Mouse (Mus musculus): ENCODE measurements around the gene Dkk3. TPM values are rescaled to one million over a fixed set of nuclear protein-coding genes. Genes with fewer than 3 reads are reported as not detected.
A peak's percentile ranks its signal among the peaks of the same experiment; 100 is the strongest.

Gene Dkk3
- 7.3 and 7.5 TPM in 2 replicates for polyA plus RNA-seq (2016; fragmentation: Nextera tagmentation; extraction: Ambion mirVana)

DNA sequence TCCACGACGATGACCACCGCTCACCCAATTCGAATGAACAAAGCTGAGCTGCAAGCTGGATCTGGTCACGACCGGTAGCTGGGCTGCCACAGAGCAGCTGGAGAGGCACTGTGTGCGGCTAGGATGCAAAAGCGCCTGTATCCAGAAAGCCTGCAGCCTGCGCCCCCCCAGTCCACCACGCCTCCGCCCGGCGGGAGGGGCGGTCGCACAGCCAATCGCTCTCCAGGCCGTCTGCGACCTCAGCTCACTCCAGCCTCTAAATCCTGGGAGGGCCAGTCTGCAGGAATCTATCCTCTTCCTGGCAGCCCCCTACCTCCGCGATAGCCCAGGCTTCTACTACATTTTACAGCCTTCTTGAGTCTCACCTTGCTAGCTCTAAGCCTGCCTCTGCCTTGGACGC is at the start of gene Dkk3:
Dkk3 (minus strand) TSS at position 116 of the 400 bp plus-strand sequence.
- H3K36me3 ChIP-seq = no peaks in the 10 kb centered on the region
- no peak within 1 kb of the TSS for H3K27ac ChIP-seq
- 0 out of 2 replicates have a peak within 1 kb of the TSS, but pooled peaks have one; percentile 1 for H3K9ac ChIP-seq
- H3K4me1 ChIP-seq = peaks cover 4% of the 10 kb centered on the region; the same call in 1 of the 2 replicates
- peak; percentile 23; the same call in 1 of the 2 replicates for ATAC-seq
- no peaks in the 10 kb centered on the region for H3K9me3 ChIP-seq (replicated peaks)
- WGBS (ENCODE audit: insufficient replicate concordance) = 5% methylated on average over 21 of the region's 21 CpGs
- H3K4me3 ChIP-seq = peak within 1 kb of the TSS; percentile 38
- peak within 1 kb of the TSS; percentile 41 for H3K4me2 ChIP-seq
- H3K27me3 ChIP-seq (replicated peaks) = peaks cover 51% of the 10 kb centered on the region

GRCm38 (mm10) chr7:112207717-112208116 is 48.9 kb upstream of the Dkk3 start:
- H3K9me3 ChIP-seq (replicated peaks) = no peaks in the 10 kb centered on the region
- no peaks in the 10 kb centered on the region for H3K36me3 ChIP-seq
- no peak overlapping the region for H3K4me3 ChIP-seq
- H3K4me2 ChIP-seq = no peak overlapping the region
- no peak for ATAC-seq
- H3K9ac ChIP-seq = no peak overlapping the region
- peaks cover 10% of the 10 kb centered on the region; the same call in 1 of the 2 replicates for H3K4me1 ChIP-seq
- H3K27me3 ChIP-seq (replicated peaks) = no peaks in the 10 kb centered on the region
- 78% methylated on average over 6 of the region's 6 CpGs for whole genome bisulfite sequencing (ENCODE audit: insufficient replicate concordance)
- H3K27ac ChIP-seq = no peak overlapping the region

DNA sequence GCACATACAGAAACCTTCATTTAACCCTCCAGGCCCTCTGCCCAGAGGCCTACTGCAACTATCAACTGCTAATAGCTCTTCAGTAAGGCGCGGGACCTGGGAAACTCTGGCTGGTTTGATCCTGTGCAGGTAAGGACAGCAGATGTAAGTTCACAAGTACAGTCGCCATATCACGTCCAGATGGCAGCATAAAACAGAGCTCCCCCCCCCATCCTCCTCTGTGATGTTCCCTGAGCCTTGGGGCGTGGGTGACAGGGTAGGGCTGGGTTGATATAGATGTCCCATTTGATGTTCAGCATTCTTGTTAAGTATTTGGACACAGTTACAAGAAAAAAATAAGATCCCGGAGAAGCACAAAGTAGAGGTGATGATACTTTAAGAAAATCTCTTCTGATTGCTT is 46.7 kb upstream of the Dkk3 start:
- Histone ChIP-seq H3K36me3 (no peaks in the 10 kb centered on the region), H3K4me3 (no peak overlapping the region), H3K9ac (no peak overlapping the region), H3K9me3 (replicated peaks) (no peaks in the 10 kb centered on the region), H3K27ac (no peak overlapping the region), H3K4me1 (peaks cover 10% of the 10 kb centered on the region; the same call in 1 of the 2 replicates), H3K27me3 (replicated peaks) (no peaks in the 10 kb centered on the region), H3K4me2 (no peak overlapping the region)
- ATAC-seq = no peak
- 70% methylated on average over 6 of the region's 6 CpGs for WGBS (ENCODE audit: insufficient replicate concordance)

GRCm38 (mm10) chr7:112204380-112204963 is 45.6 kb upstream of the Dkk3 start:
- no peaks in the 10 kb centered on the region for H3K36me3 ChIP-seq
- H3K9me3 ChIP-seq (replicated peaks) = no peaks in the 10 kb centered on the region
- 37% methylated on average over 6 of the region's 6 CpGs for WGBS (ENCODE audit: insufficient replicate concordance)
- no peak overlapping the region for H3K4me2 ChIP-seq
- no peak overlapping the region for H3K9ac ChIP-seq
- H3K4me1 ChIP-seq = peaks cover 10% of the 10 kb centered on the region; the same call in 1 of the 2 replicates
- H3K4me3 ChIP-seq = no peak overlapping the region
- H3K27me3 ChIP-seq (replicated peaks) = no peaks in the 10 kb centered on the region
- H3K27ac ChIP-seq = no peak overlapping the region; the same call in 1 of the 2 replicates
- ATAC-seq = no peak

DNA sequence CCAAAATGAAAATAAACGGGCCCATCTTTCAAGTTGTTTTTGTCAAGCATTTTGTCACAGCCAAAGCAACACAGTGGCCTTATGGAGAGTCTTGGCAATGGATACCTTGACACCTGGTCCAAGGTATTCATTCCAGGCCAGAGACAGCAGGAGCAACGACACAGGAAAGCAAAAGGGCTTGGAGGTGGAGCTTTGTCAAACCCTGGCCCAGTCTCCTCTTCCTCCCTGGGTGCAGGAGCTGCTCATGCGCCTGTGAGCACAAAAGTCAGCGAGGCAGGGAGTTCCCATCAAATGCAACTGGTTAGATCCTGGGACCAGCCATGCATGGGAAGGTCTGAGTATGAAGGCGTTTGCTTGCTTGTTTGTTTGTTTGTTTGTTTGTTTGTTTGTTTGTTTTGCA is 45.1 kb upstream of the Dkk3 start:
- H3K36me3 ChIP-seq = no peaks in the 10 kb centered on the region
- H3K9ac ChIP-seq = no peak overlapping the region
- H3K27me3 ChIP-seq (replicated peaks) = no peaks in the 10 kb centered on the region
- WGBS (ENCODE audit: insufficient replicate concordance) = 50% methylated on average over 5 of the region's 5 CpGs
- H3K27ac ChIP-seq = no peak overlapping the region
- H3K4me1 ChIP-seq = peaks cover 8% of the 10 kb centered on the region; the same call in 1 of the 2 replicates
- no peak for ATAC-seq
- no peak overlapping the region for H3K4me2 ChIP-seq
- H3K9me3 ChIP-seq (replicated peaks) = no peaks in the 10 kb centered on the region
- H3K4me3 ChIP-seq = no peak overlapping the region

- no peak for ATAC-seq
- 67% methylated on average over 5 of the region's 5 CpGs for WGBS (ENCODE audit: insufficient replicate concordance)
Measured at GRCm38 (mm10) chr7:112202843-112203242, 44.0 kb upstream of the Dkk3 start.

GRCm38 (mm10) chr7:112202194-112202593 is 43.3 kb upstream of the Dkk3 start:
- H3K27ac ChIP-seq = no peak overlapping the region
- H3K4me2 ChIP-seq = no peak overlapping the region
- no peaks in the 10 kb centered on the region for H3K27me3 ChIP-seq (replicated peaks)
- WGBS (ENCODE audit: insufficient replicate concordance) = 40% methylated on average over 4 of the region's 4 CpGs
- H3K36me3 ChIP-seq = no peaks in the 10 kb centered on the region
- no peak overlapping the region for H3K9ac ChIP-seq
- ATAC-seq = peak; percentile 51; the same call in 1 of the 2 replicates
- H3K9me3 ChIP-seq (replicated peaks) = no peaks in the 10 kb centered on the region
- H3K4me3 ChIP-seq = no peak overlapping the region
- H3K4me1 ChIP-seq = no peaks in the 10 kb centered on the region

More at GRCm38 (mm10) chr7:112202843-112203242, 44.0 kb upstream of the Dkk3 start:
- Histone ChIP-seq H3K4me3 (no peak overlapping the region), H3K9me3 (replicated peaks) (no peaks in the 10 kb centered on the region), H3K9ac (no peak overlapping the region), H3K4me2 (no peak overlapping the region), H3K27ac (no peak overlapping the region), H3K36me3 (no peaks in the 10 kb centered on the region), H3K27me3 (replicated peaks) (no peaks in the 10 kb centered on the region), H3K4me1 (no peaks in the 10 kb centered on the region)

- no peaks in the 10 kb centered on the region for H3K9me3 ChIP-seq (replicated peaks)
- H3K4me3 ChIP-seq = no peak overlapping the region
- no peak overlapping the region for H3K4me2 ChIP-seq
- no peaks in the 10 kb centered on the region for H3K36me3 ChIP-seq
- H3K4me1 ChIP-seq = no peaks in the 10 kb centered on the region
- H3K27me3 ChIP-seq (replicated peaks) = no peaks in the 10 kb centered on the region
- H3K27ac ChIP-seq = no peak overlapping the region
- no peak for ATAC-seq
- no peak overlapping the region for H3K9ac ChIP-seq
- WGBS (ENCODE audit: insufficient replicate concordance) = 34% methylated on average over 4 of the region's 4 CpGs
Measured at GRCm38 (mm10) chr7:112200761-112201160, 41.9 kb upstream of the Dkk3 start.

GRCm38 (mm10) chr7:112199343-112199742 is 40.5 kb upstream of the Dkk3 start:
- Histone ChIP-seq H3K4me1 (no peaks in the 10 kb centered on the region), H3K4me2 (no peak overlapping the region), H3K9me3 (replicated peaks) (no peaks in the 10 kb centered on the region), H3K9ac (no peak overlapping the region), H3K27me3 (replicated peaks) (no peaks in the 10 kb centered on the region), H3K4me3 (no peak overlapping the region), H3K27ac (no peak overlapping the region), H3K36me3 (no peaks in the 10 kb centered on the region)
- ATAC-seq = no peak
- WGBS (ENCODE audit: insufficient replicate concordance) = 54% methylated on average over 3 of the region's 3 CpGs

DNA sequence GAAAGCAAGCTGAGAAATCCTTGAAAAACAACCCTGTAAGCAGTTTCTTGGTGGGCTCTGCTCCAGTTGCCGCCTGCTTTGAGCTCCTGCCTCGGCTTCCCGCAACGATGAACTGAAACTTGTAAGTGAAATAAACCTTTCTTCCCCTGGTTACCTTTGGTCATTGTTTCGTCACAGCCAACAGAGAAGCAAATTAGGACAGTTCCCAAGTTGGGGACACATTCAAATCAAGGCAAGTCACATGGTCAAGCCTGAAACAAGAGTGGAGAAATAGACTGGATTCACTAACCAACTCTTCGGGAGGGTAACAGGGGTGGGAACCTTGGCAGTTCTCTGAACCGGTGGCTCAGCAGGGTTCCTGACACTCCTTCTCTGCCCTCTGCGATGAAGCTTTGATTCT is 38.6 kb upstream of the Dkk3 start:
- Histone ChIP-seq H3K27ac (no peak overlapping the region), H3K4me2 (no peak overlapping the region), H3K36me3 (no peaks in the 10 kb centered on the region), H3K27me3 (replicated peaks) (no peaks in the 10 kb centered on the region), H3K4me1 (no peaks in the 10 kb centered on the region), H3K9ac (no peak overlapping the region), H3K4me3 (no peak overlapping the region), H3K9me3 (replicated peaks) (no peaks in the 10 kb centered on the region)
- WGBS (ENCODE audit: insufficient replicate concordance) = 69% methylated on average over 8 of the region's 8 CpGs
- ATAC-seq = no peak

- Histone ChIP-seq H3K27me3 (replicated peaks) (no peaks in the 10 kb centered on the region), H3K4me2 (no peak overlapping the region), H3K9ac (no peak overlapping the region), H3K9me3 (replicated peaks) (no peaks in the 10 kb centered on the region), H3K27ac (no peak overlapping the region), H3K4me3 (no peak overlapping the region), H3K4me1 (no peaks in the 10 kb centered on the region), H3K36me3 (no peaks in the 10 kb centered on the region)
- WGBS (ENCODE audit: insufficient replicate concordance) = 66% methylated on average over 5 of the region's 5 CpGs
- no peak for ATAC-seq
Measured at GRCm38 (mm10) chr7:112194286-112194685, 35.4 kb upstream of the Dkk3 start.

GRCm38 (mm10) chr7:112192778-112193177 is 33.9 kb upstream of the Dkk3 start:
- no peak overlapping the region for H3K4me2 ChIP-seq
- WGBS (ENCODE audit: insufficient replicate concordance) = 67% methylated on average over 5 of the region's 5 CpGs
- no peaks in the 10 kb centered on the region for H3K4me1 ChIP-seq
- no peak for ATAC-seq
- H3K36me3 ChIP-seq = no peaks in the 10 kb centered on the region
- no peaks in the 10 kb centered on the region for H3K9me3 ChIP-seq (replicated peaks)
- H3K27me3 ChIP-seq (replicated peaks) = no peaks in the 10 kb centered on the region
- H3K27ac ChIP-seq = no peak overlapping the region
- no peak overlapping the region for H3K9ac ChIP-seq
- no peak overlapping the region for H3K4me3 ChIP-seq

- no peaks in the 10 kb centered on the region for H3K4me1 ChIP-seq
- H3K36me3 ChIP-seq = no peaks in the 10 kb centered on the region
- H3K27me3 ChIP-seq (replicated peaks) = no peaks in the 10 kb centered on the region
- no peaks in the 10 kb centered on the region for H3K9me3 ChIP-seq (replicated peaks)
- ATAC-seq = no peak
- H3K4me3 ChIP-seq = no peak overlapping the region
- 71% methylated on average over 4 of the region's 4 CpGs for WGBS (ENCODE audit: insufficient replicate concordance)
- no peak overlapping the region for H3K9ac ChIP-seq
- H3K4me2 ChIP-seq = no peak overlapping the region
- H3K27ac ChIP-seq = no peak overlapping the region
Measured at GRCm38 (mm10) chr7:112192237-112192636, 33.4 kb upstream of the Dkk3 start.

Data from liver, embryonic 12.5 days (tissue).